Mouse (Mus musculus) liver, postnatal 0 days (tissue): ENCODE measurements around the gene Mtx3. TPM values are rescaled to one million over a fixed set of nuclear protein-coding genes. Genes with fewer than 3 reads are reported as not detected.

ENCODE experiments used
- ATAC-seq: fragments of 200-750 bp; cut with Nextera tagmentation; 2 replicates; pipeline ENCODE4 v1.8.0; 2017; ENCODE audit warnings: mild to moderate bottlenecking, moderate library complexity
- DNase-seq: peaks from one replicate; pipeline ENCODE4 v3.0.0-alpha.2; 2016
- H3K27ac ChIP-seq: fragments of 300-500 bp; sonication (generic); 2 replicates; pipeline ENCODE4 v1.5.1; 2014; ENCODE audit warnings: antibody characterized with exemption, moderate library complexity, mild to moderate bottlenecking, low read depth
- H3K27me3 ChIP-seq: fragments of 300-500 bp; sonication (generic); 2 replicates; pipeline ENCODE4 v1.6.1; 2014; ENCODE audit warnings: low read length, control low read depth, mixed read lengths; ENCODE audit not compliant: insufficient read depth
- H3K36me3 ChIP-seq: fragments of 300-500 bp; sonication (generic); replicated peaks from 2 replicates; pipeline ENCODE4 v1.6.1; 2014; ENCODE audit warnings: mild to moderate bottlenecking, control low read depth, low read length, moderate library complexity, mixed read lengths; ENCODE audit not compliant: insufficient read depth
- H3K4me1 ChIP-seq: fragments of 300-500 bp; sonication (generic); 2 replicates; pipeline ENCODE4 v1.6.1; 2014; ENCODE audit warnings: antibody characterized with exemption, mild to moderate bottlenecking, control low read depth; ENCODE audit not compliant: insufficient read depth
- H3K4me2 ChIP-seq: fragments of 300-500 bp; sonication (generic); 2 replicates; pipeline ENCODE4 v1.6.1; 2014; ENCODE audit warnings: low read depth, mild to moderate bottlenecking, low read length, moderate library complexity, mixed read lengths
- H3K4me3 ChIP-seq: fragments of 300-500 bp; sonication (generic); 2 replicates; pipeline ENCODE4 v1.5.1; 2014; ENCODE audit warnings: low read depth, low read length
- H3K9ac ChIP-seq: fragments of 300-500 bp; sonication (generic); replicated peaks from 2 replicates; pipeline ENCODE4 v1.6.1; 2014; ENCODE audit warnings: mild to moderate bottlenecking, moderate library complexity
- H3K9me3 ChIP-seq: fragments of 300-500 bp; sonication (generic); 2 replicates; pipeline ENCODE4 v1.6.1; 2016; ENCODE audit warnings: mild to moderate bottlenecking, control low read depth, low read length, mixed read lengths
- CTCF ChIP-seq: sonication (generic); IDR thresholded peaks from 2 replicates; pipeline ENCODE4 v1.5.1; 2016; ENCODE audit warnings: antibody characterized with exemption, low read depth
- EP300 ChIP-seq: IDR thresholded peaks from 2 replicates; pipeline ENCODE4 v1.6.1; 2016; ENCODE audit warnings: antibody characterized with exemption, low read depth, mild to moderate bottlenecking
- WGBS: fragments of 180-500 bp; shearing (Covaris S2); extraction: QIAGEN DNeasy Blood & Tissue Kit; methylation state at CpG from one replicate; pipeline ENCODE4 v1.1.7; 2014; ENCODE audit not compliant: insufficient replicate concordance; 5-methylcytosine and 5-hydroxymethylcytosine counted together
- polyA plus RNA-seq: library from polyadenylated mRNA; unstranded; fragments of >200 nt; fragmentation: Nextera tagmentation; extraction: Ambion mirVana; gene quantifications from 2 replicates; pipeline ENCODE4 v1.2.1, GENCODE M21; 2015

Gene Mtx3
- polyA plus RNA-seq, 1 experiment from 2014 or later = 0.81 TPM

DNA sequence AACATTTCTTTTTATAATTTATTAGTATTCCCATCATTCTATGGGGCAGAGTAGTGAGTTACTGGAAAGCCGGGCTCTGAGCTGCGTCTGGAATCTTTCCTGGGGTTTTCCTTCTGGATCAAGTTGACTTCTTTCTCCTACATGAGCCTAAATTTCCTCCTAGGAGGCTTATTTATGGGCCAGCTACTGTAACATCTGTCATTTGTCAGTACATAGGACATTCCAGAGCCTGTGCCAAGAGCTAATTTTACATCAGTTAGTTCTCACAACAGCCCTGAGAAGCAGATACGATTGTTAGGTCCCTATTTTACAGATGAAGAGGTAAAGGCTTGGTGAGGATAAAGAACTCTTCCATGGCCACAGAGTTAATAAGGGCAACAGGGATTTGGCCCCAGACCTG is 27.2 kb upstream of the Mtx3 start:
- Histone ChIP-seq H3K4me3 (no peak overlapping the region), H3K4me2 (no peak overlapping the region), H3K27ac (no peak overlapping the region), H3K36me3 (no peaks in the 10 kb centered on the region), H3K4me1 (no peaks in the 10 kb centered on the region), H3K27me3 (no peaks in the 10 kb centered on the region), H3K9me3 (no peaks in the 10 kb centered on the region), H3K9ac (no peak overlapping the region)
- TF ChIP-seq EP300 (no peak), CTCF (no peak)
- DNase-seq (no peak), ATAC-seq (no peak)
- 68% methylated on average over 3 of the region's 3 CpGs for WGBS

DNA sequence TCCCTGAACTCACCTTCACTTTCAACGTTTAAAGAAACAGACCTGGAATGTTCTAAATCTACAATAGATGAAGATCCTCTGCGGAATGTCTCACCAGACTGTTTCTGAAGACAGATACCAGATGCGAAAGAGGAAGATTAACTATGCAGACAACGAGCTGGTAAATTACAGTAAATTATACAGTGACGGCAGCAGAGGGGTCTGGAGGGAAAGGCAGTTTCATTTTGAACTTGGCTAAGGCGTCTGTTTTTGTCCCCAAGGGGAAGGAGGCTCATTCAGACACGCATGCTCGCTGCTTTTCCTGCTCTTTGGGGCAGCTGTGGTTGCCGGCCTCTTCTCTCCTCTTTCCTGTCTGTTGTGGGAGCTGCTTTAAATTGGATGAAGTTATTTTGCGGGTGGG is 15.7 kb upstream of the Mtx3 start:
- ATAC-seq = no peak

DNA sequence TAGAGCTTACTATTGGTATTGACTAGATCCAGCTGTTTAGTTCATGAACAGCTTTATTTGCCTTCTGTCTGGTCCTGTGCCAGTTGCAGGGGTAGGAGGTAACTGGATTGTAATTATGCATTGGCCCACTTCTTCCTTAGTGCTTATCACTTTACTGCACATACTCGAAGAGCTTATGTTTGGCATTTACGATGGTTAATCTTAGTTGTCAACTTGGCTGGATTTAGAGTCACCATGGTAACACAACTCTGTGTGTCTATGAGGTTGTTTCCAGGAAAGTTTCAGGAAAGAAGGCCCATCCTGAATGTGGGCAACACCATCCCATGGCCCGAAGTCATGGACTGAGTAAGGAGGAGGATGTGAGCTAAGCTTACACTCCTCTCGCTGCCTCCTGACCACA is 11.4 kb upstream of the Mtx3 start:
- ATAC-seq (no peak), DNase-seq (no peak)
- no peaks in the 10 kb centered on the region; the same call in 1 of the 2 replicates for H3K27me3 ChIP-seq
- no peaks in the 10 kb centered on the region for H3K9me3 ChIP-seq
- H3K27ac ChIP-seq = no peak overlapping the region
- no peak overlapping the region for H3K4me2 ChIP-seq
- H3K36me3 ChIP-seq = no peaks in the 10 kb centered on the region
- H3K4me1 ChIP-seq = no peaks in the 10 kb centered on the region
- H3K9ac ChIP-seq = no peak overlapping the region
- TF ChIP-seq CTCF (no peak), EP300 (no peak)
- WGBS = 77% methylated on average over 4 of the region's 4 CpGs
- no peak overlapping the region for H3K4me3 ChIP-seq

More for the DNA sequence above, 15.7 kb upstream of the Mtx3 start:
- H3K27ac ChIP-seq = no peak overlapping the region
- WGBS = 32% methylated on average over 10 of the region's 10 CpGs
- H3K4me3 ChIP-seq = no peak overlapping the region
- no peak overlapping the region for H3K9ac ChIP-seq
- no peak for TF ChIP-seq EP300
- no peak for TF ChIP-seq CTCF
- H3K36me3 ChIP-seq = no peaks in the 10 kb centered on the region
- H3K4me1 ChIP-seq = no peaks in the 10 kb centered on the region
- H3K9me3 ChIP-seq = no peaks in the 10 kb centered on the region
- H3K4me2 ChIP-seq = peak overlapping the region; percentile 27; the same call in 1 of the 2 replicates
- no peaks in the 10 kb centered on the region; the same call in 1 of the 2 replicates for H3K27me3 ChIP-seq
- DNase-seq = no peak

DNA sequence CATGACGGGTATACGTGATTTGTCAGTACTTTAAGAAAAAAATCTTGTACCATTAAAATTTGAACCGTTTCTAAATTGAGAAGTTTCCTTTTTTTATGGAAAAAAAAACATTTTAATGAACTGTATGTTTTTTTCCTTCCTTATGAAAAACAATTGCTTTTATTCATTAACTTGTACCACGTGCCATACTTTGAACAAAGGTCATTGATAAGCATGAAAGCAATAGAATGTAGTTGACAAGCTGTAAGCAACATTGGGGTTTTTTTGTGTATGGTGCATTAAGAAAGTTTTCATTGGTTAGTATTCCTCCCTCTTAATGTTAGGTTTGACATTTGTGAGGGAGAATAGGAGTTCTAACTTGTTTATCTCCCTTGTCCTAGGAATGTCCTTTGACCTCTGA is 1.9 kb downstream of the Mtx3 start:
- H3K9me3 ChIP-seq = no peaks in the 10 kb centered on the region
- DNase-seq (no peak), ATAC-seq (no peak)
- WGBS = 77% methylated on average over 4 of the region's 4 CpGs
- no peak overlapping the region for H3K27ac ChIP-seq
- no peak overlapping the region for H3K4me2 ChIP-seq
- peaks cover 9% of the 10 kb centered on the region for H3K4me1 ChIP-seq
- peaks cover 19% of the 10 kb centered on the region for H3K36me3 ChIP-seq
- H3K9ac ChIP-seq = no peak overlapping the region
- no peaks in the 10 kb centered on the region for H3K27me3 ChIP-seq
- TF ChIP-seq CTCF = no peak
- no peak for TF ChIP-seq EP300
- H3K4me3 ChIP-seq = no peak overlapping the region

DNA sequence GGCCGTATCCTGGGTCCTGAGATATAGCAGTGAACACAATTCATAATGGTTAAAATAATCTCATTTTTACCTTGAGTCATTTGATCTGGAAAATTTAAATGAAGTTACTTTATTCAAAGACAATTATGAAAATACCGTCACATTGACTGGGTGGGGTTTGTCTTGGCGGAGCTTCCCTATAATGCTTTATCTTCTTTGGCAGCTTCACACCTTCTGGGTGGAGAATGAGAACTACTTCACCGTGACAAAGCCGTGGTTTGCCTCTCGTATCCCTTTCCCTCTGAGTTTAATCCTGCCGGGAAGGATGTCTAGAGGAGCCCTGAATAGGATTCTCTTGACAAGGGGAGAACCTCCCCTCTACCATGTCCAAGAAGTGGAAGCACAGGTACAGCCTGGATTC is 2.8 kb downstream of the Mtx3 start:
- no peak for DNase-seq
- H3K4me1 ChIP-seq = peaks cover 9% of the 10 kb centered on the region
- no peak overlapping the region for H3K4me3 ChIP-seq
- ATAC-seq = no peak
- H3K9me3 ChIP-seq = no peaks in the 10 kb centered on the region
- peaks cover 19% of the 10 kb centered on the region for H3K36me3 ChIP-seq
- WGBS = 73% methylated on average over 7 of the region's 7 CpGs
- H3K4me2 ChIP-seq = no peak overlapping the region
- no peak for TF ChIP-seq EP300
- TF ChIP-seq CTCF = no peak
- H3K27me3 ChIP-seq = no peaks in the 10 kb centered on the region
- no peak overlapping the region for H3K9ac ChIP-seq
- H3K27ac ChIP-seq = no peak overlapping the region

DNA sequence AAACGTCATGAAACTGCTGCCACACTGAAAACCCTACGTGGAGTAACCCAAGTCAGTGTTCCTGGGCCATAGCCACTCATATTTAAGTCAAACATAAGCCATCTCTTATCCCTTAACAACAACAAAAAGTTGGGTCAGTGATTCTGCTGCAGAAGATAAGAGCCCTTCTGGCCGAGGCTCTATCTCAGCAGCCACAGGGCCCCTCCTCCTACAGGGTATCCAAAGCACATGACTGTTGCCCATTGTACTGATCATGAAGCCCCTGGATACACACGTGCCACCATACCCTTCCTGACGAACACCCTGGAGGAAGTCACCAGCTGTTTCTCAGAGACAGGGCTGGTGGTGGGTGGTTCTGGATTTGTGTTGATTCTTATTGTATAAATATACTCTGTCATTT is 3.4 kb downstream of the Mtx3 start:
- Histone ChIP-seq H3K27me3 (no peaks in the 10 kb centered on the region), H3K27ac (no peak overlapping the region), H3K36me3 (peaks cover 19% of the 10 kb centered on the region), H3K9me3 (no peaks in the 10 kb centered on the region), H3K4me3 (no peak overlapping the region), H3K4me1 (peaks cover 9% of the 10 kb centered on the region), H3K4me2 (no peak overlapping the region), H3K9ac (no peak overlapping the region)
- DNase-seq (no peak), ATAC-seq (peak; percentile 61)
- TF ChIP-seq EP300 (peak; percentile 22; the same call in 1 of the 2 replicates), CTCF (no peak)
- 60% methylated on average over 5 of the region's 5 CpGs for WGBS

DNA sequence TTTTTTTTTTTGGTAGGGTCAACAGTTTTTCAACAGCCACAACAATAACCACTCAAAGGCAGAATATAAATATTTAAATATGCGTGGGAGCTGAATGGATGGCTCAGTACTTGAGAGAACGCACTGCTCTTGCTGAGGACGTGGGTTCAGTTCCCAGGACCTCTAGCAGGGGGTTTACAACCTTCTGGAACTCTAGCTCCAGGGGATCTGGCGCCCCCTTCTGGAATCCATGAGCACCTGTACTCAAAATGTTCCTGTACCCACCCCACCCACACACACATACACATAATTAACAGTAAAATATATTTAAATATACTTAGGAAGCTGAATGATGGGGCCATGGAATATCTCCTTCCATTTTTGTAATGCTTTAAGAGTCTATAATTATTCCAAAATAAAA is 11.3 kb downstream of the Mtx3 start:
- Histone ChIP-seq H3K4me3 (no peak overlapping the region), H3K9me3 (no peaks in the 10 kb centered on the region), H3K27ac (no peak overlapping the region), H3K4me1 (no peaks in the 10 kb centered on the region), H3K4me2 (no peak overlapping the region), H3K36me3 (peaks cover 9% of the 10 kb centered on the region), H3K9ac (no peak overlapping the region), H3K27me3 (no peaks in the 10 kb centered on the region)
- WGBS = 72% methylated on average over 4 of the region's 4 CpGs
- TF ChIP-seq CTCF (peak; percentile 44), EP300 (no peak)
- ATAC-seq (no peak), DNase-seq (peak; percentile 37)
